Mouse (Mus musculus): ENCODE measurements at regions not wholly inside any gene's neighbourhood (a gene's known extent, or its start where the extent isn't known, plus 50 kb on each side); places are given as distances from the start of the nearest gene placed in this dataset.

GRCm38 (mm10) chr17:47156237-47156636 lies 145.9 kb upstream of the Ubr2 start:
- WGBS, result 91% methylated on average over 11 of the region's 11 CpGs
- ATAC-seq (ENCODE audit: low FRiP score), result no peak
- H3K27me3 ChIP-seq, result no peaks in the 10 kb centered on the region
- H3K27ac ChIP-seq, result no peak overlapping the region
- H3K9ac ChIP-seq, result no peak overlapping the region
- no peak overlapping the region for H3K4me3 ChIP-seq (replicated peaks)
- no peaks in the 10 kb centered on the region for H3K9me3 ChIP-seq
- H3K4me1 ChIP-seq, result peaks cover 20% of the 10 kb centered on the region
- H3K36me3 ChIP-seq (replicated peaks), result peaks cover 19% of the 10 kb centered on the region
- no peak overlapping the region for H3K4me2 ChIP-seq

- peak overlapping the region; percentile 48 for H3K4me2 ChIP-seq
- H3K27ac ChIP-seq, result peak overlapping the region; percentile 77
- peaks cover 15% of the 10 kb centered on the region for H3K36me3 ChIP-seq (replicated peaks)
- H3K4me3 ChIP-seq (replicated peaks), result peak overlapping the region; percentile 28
- H3K9me3 ChIP-seq, result no peaks in the 10 kb centered on the region
- peaks cover 49% of the 10 kb centered on the region for H3K4me1 ChIP-seq
- ATAC-seq (ENCODE audit: low FRiP score), result peak; percentile 75
- WGBS, result 31% methylated on average over 20 of the region's 20 CpGs
- 0 out of 2 replicates have a peak overlapping the region, but pooled peaks have one; percentile 21 for H3K9ac ChIP-seq
- H3K27me3 ChIP-seq, result no peaks in the 10 kb centered on the region
Measured at GRCm38 (mm10) chr17:47151557-47152278, 141.4 kb upstream of the Ubr2 start.

GRCm38 (mm10) chr17:47151193-47151556 lies 140.8 kb upstream of the Ubr2 start:
- Histone ChIP-seq H3K27ac (peak overlapping the region; percentile 77), H3K4me3 (replicated peaks) (no peak overlapping the region), H3K9ac (0 out of 2 replicates have a peak overlapping the region, but pooled peaks have one; percentile 21), H3K4me2 (peak overlapping the region; percentile 48), H3K27me3 (no peaks in the 10 kb centered on the region), H3K9me3 (no peaks in the 10 kb centered on the region), H3K36me3 (replicated peaks) (peaks cover 9% of the 10 kb centered on the region), H3K4me1 (peaks cover 49% of the 10 kb centered on the region)
- 63% methylated on average over 5 of the region's 5 CpGs for WGBS
- ATAC-seq (ENCODE audit: low FRiP score), result peak; percentile 42; the same call in 1 of the 2 replicates

GRCm38 (mm10) chr17:47150636-47151035 lies 140.3 kb upstream of the Ubr2 start:
- Histone ChIP-seq H3K4me1 (peaks cover 49% of the 10 kb centered on the region), H3K27ac (peak overlapping the region; percentile 77; the same call in 1 of the 2 replicates), H3K9ac (no peak overlapping the region), H3K27me3 (no peaks in the 10 kb centered on the region), H3K4me2 (no peak overlapping the region), H3K4me3 (replicated peaks) (no peak overlapping the region), H3K36me3 (replicated peaks) (peaks cover 6% of the 10 kb centered on the region; the same call in 1 of the 2 replicates), H3K9me3 (no peaks in the 10 kb centered on the region)
- WGBS, result 89% methylated on average over 6 of the region's 6 CpGs
- ATAC-seq (ENCODE audit: low FRiP score), result no peak

- whole genome bisulfite sequencing, result 89% methylated on average over 13 of the region's 13 CpGs
- peaks cover 4% of the 10 kb centered on the region; the same call in 1 of the 2 replicates for H3K36me3 ChIP-seq (replicated peaks)
- peaks cover 51% of the 10 kb centered on the region for H3K4me1 ChIP-seq
- H3K27me3 ChIP-seq, result no peaks in the 10 kb centered on the region
- no peak overlapping the region for H3K4me3 ChIP-seq (replicated peaks)
- no peaks in the 10 kb centered on the region for H3K9me3 ChIP-seq
- H3K9ac ChIP-seq, result no peak overlapping the region
- no peak for ATAC-seq (ENCODE audit: low FRiP score)
- no peak overlapping the region for H3K4me2 ChIP-seq
- no peak overlapping the region for H3K27ac ChIP-seq
Measured at GRCm38 (mm10) chr17:47149662-47150061, 139.3 kb upstream of the Ubr2 start.

- Histone ChIP-seq H3K4me1 (peaks cover 56% of the 10 kb centered on the region), H3K9me3 (no peaks in the 10 kb centered on the region), H3K4me3 (replicated peaks) (no peak overlapping the region)
Measured at GRCm38 (mm10) chr17:47149158-47149557, 138.8 kb upstream of the Ubr2 start.

GRCm38 (mm10) chr17:47146640-47147039 lies 136.3 kb upstream of the Ubr2 start:
- no peak overlapping the region for H3K27ac ChIP-seq
- H3K4me1 ChIP-seq, result peaks cover 62% of the 10 kb centered on the region
- 97% methylated on average over 4 of the region's 4 CpGs for WGBS
- H3K36me3 ChIP-seq (replicated peaks), result no peaks in the 10 kb centered on the region; the same call in 1 of the 2 replicates
- no peaks in the 10 kb centered on the region for H3K9me3 ChIP-seq
- H3K4me3 ChIP-seq (replicated peaks), result no peak overlapping the region
- H3K27me3 ChIP-seq, result no peaks in the 10 kb centered on the region
- no peak overlapping the region for H3K9ac ChIP-seq
- no peak for ATAC-seq (ENCODE audit: low FRiP score)
- H3K4me2 ChIP-seq, result no peak overlapping the region

More at GRCm38 (mm10) chr17:47149158-47149557, 138.8 kb upstream of the Ubr2 start:
- no peak for ATAC-seq (ENCODE audit: low FRiP score)
- Histone ChIP-seq H3K9ac (no peak overlapping the region), H3K4me2 (no peak overlapping the region), H3K36me3 (replicated peaks) (no peaks in the 10 kb centered on the region; the same call in 1 of the 2 replicates), H3K27ac (no peak overlapping the region), H3K27me3 (no peaks in the 10 kb centered on the region)
- 93% methylated on average over 9 of the region's 9 CpGs for WGBS

GRCm38 (mm10) chr17:47145590-47145989 lies 135.2 kb upstream of the Ubr2 start:
- Histone ChIP-seq H3K4me3 (replicated peaks) (no peak overlapping the region), H3K9ac (no peak overlapping the region), H3K9me3 (no peaks in the 10 kb centered on the region), H3K4me1 (peaks cover 52% of the 10 kb centered on the region), H3K27me3 (no peaks in the 10 kb centered on the region), H3K27ac (no peak overlapping the region), H3K36me3 (replicated peaks) (no peaks in the 10 kb centered on the region; the same call in 1 of the 2 replicates), H3K4me2 (no peak overlapping the region)
- 95% methylated on average over 16 of the region's 16 CpGs for WGBS
- no peak for ATAC-seq (ENCODE audit: low FRiP score)

- H3K4me2 ChIP-seq, result no peak overlapping the region
- no peaks in the 10 kb centered on the region; the same call in 1 of the 2 replicates for H3K36me3 ChIP-seq (replicated peaks)
- no peak for ATAC-seq (ENCODE audit: low FRiP score)
- no peaks in the 10 kb centered on the region for H3K27me3 ChIP-seq
- WGBS, result 90% methylated on average over 9 of the region's 9 CpGs
- H3K9ac ChIP-seq, result no peak overlapping the region
- no peaks in the 10 kb centered on the region for H3K9me3 ChIP-seq
- no peak overlapping the region for H3K4me3 ChIP-seq (replicated peaks)
- H3K27ac ChIP-seq, result no peak overlapping the region
- H3K4me1 ChIP-seq, result peaks cover 47% of the 10 kb centered on the region
Measured at GRCm38 (mm10) chr17:47144996-47145395, 134.6 kb upstream of the Ubr2 start.

GRCm38 (mm10) chr17:47144460-47144859 lies 134.1 kb upstream of the Ubr2 start:
- no peak overlapping the region for H3K4me3 ChIP-seq (replicated peaks)
- WGBS, result 76% methylated on average over 7 of the region's 7 CpGs
- peaks cover 43% of the 10 kb centered on the region for H3K4me1 ChIP-seq
- H3K27me3 ChIP-seq, result no peaks in the 10 kb centered on the region
- H3K27ac ChIP-seq, result no peak overlapping the region
- no peak for ATAC-seq (ENCODE audit: low FRiP score)
- H3K4me2 ChIP-seq, result peak overlapping the region; percentile 85; the same call in 1 of the 2 replicates
- no peak overlapping the region for H3K9ac ChIP-seq
- H3K9me3 ChIP-seq, result no peaks in the 10 kb centered on the region
- H3K36me3 ChIP-seq (replicated peaks), result no peaks in the 10 kb centered on the region; the same call in 1 of the 2 replicates

GRCm38 (mm10) chr17:47143898-47144297 lies 133.5 kb upstream of the Ubr2 start:
- no peaks in the 10 kb centered on the region for H3K9me3 ChIP-seq
- peak overlapping the region; percentile 37; the same call in 1 of the 2 replicates for H3K27ac ChIP-seq
- WGBS, result 67% methylated on average over 7 of the region's 7 CpGs
- peaks cover 47% of the 10 kb centered on the region for H3K4me1 ChIP-seq
- H3K36me3 ChIP-seq (replicated peaks), result no peaks in the 10 kb centered on the region
- H3K27me3 ChIP-seq, result no peaks in the 10 kb centered on the region
- H3K4me2 ChIP-seq, result peak overlapping the region; percentile 85
- no peak overlapping the region for H3K9ac ChIP-seq
- no peak for ATAC-seq (ENCODE audit: low FRiP score)
- no peak overlapping the region for H3K4me3 ChIP-seq (replicated peaks)

- Histone ChIP-seq H3K9ac (peak overlapping the region; percentile 83; the same call in 1 of the 2 replicates), H3K4me2 (peak overlapping the region; percentile 85), H3K27ac (peak overlapping the region; percentile 36; the same call in 1 of the 2 replicates), H3K4me1 (peaks cover 50% of the 10 kb centered on the region), H3K36me3 (replicated peaks) (no peaks in the 10 kb centered on the region), H3K4me3 (replicated peaks) (peak overlapping the region; percentile 66), H3K9me3 (no peaks in the 10 kb centered on the region), H3K27me3 (peaks cover 8% of the 10 kb centered on the region; the same call in 1 of the 2 replicates)
- ATAC-seq (ENCODE audit: low FRiP score), result no peak
- 18% methylated on average over 7 of the region's 7 CpGs for WGBS
Measured at GRCm38 (mm10) chr17:47142885-47143284, 132.5 kb upstream of the Ubr2 start.
